Mouse (Mus musculus) G1E (cell line): Measurements from ENCODE around the gene Krtap28-10. TPM values are rescaled to one million over a fixed set of nuclear protein-coding genes. Genes with fewer than 3 reads are reported as not detected.

Experiments used
- ATAC-seq: 2 replicates; pipeline ENCODE4 v1.8.0; 2016; ENCODE audit warnings: mild to moderate bottlenecking; ENCODE audit not compliant: insufficient number of reproducible peaks, poor library complexity, low FRiP score, severe bottlenecking; ENCODE audit errors: extremely low read depth
- DNase-seq: peaks from one replicate; pipeline ENCODE4 v3.0.0; 2012; ENCODE audit warnings: low spot score
- H3K27me3 ChIP-seq: 2 replicates; pipeline ENCODE4 v1.6.1; 2012; ENCODE audit warnings: mild to moderate bottlenecking, low read length, inconsistent platforms; ENCODE audit not compliant: insufficient read depth
- H3K36me3 ChIP-seq: replicated peaks from 2 replicates; pipeline ENCODE3; 2012; ENCODE audit warnings: mild to moderate bottlenecking, inconsistent platforms
- H3K4me1 ChIP-seq: 2 replicates; pipeline ENCODE4 v1.6.1; 2012; ENCODE audit warnings: low read depth, low read length, inconsistent platforms, mixed read lengths; ENCODE audit not compliant: insufficient read depth
- H3K4me3 ChIP-seq: 2 replicates; pipeline ENCODE4 v1.5.1; 2012; ENCODE audit warnings: low read depth, mild to moderate bottlenecking, inconsistent platforms, low read length, moderate library complexity, mixed read lengths
- H3K9me3 ChIP-seq: replicated peaks from 2 replicates; pipeline ENCODE4 v1.6.1; 2012; ENCODE audit warnings: inconsistent platforms
- CTCF ChIP-seq: IDR thresholded peaks from 2 replicates; pipeline ENCODE4 v1.5.1; 2012; ENCODE audit warnings: low read depth, low read length, inconsistent platforms, mixed read lengths
- GATA1 ChIP-seq: IDR thresholded peaks from 2 replicates; pipeline ENCODE4 v1.6.1; 2012; ENCODE audit warnings: borderline replicate concordance, low read length, inconsistent platforms, mixed read lengths
- GATA2 ChIP-seq: IDR thresholded peaks from 2 replicates; pipeline ENCODE4 v1.6.1; 2012; ENCODE audit warnings: low read depth, low read length, inconsistent platforms, borderline replicate concordance
- POLR2AphosphoS5 ChIP-seq: IDR thresholded peaks from 2 replicates; pipeline ENCODE4 v1.6.1; 2012; ENCODE audit warnings: low read depth, low read length, inconsistent platforms; ENCODE audit not compliant: insufficient replicate concordance
- TAL1 ChIP-seq: conservative IDR thresholded peaks from 2 replicates; pipeline ENCODE4 v1.6.1; 2012; ENCODE audit warnings: low read depth, low read length, inconsistent platforms, mixed read lengths
- polyA plus RNA-seq: library from polyadenylated mRNA; stranded (reverse); fragments of >175 nt; gene quantifications from 2 replicates; pipeline ENCODE4 v1.2.3, GENCODE M21; 2012
- total RNA-seq, 2 experiments: library from RNA; stranded (forward) in 1 of 2; stranded (reverse) in 1 of 2; fragments of 200-1000 nt in 1 of 2; fragments of >200 nt in 1 of 2; fragmentation: Nextera tagmentation in 1 of 2; gene quantifications; 2 replicates each; pipeline ENCODE4 v1.2.3; 2014 to 2017

The Krtap28-10 gene
- total and polyA plus RNA-seq, 3 experiments = not detected

DNA sequence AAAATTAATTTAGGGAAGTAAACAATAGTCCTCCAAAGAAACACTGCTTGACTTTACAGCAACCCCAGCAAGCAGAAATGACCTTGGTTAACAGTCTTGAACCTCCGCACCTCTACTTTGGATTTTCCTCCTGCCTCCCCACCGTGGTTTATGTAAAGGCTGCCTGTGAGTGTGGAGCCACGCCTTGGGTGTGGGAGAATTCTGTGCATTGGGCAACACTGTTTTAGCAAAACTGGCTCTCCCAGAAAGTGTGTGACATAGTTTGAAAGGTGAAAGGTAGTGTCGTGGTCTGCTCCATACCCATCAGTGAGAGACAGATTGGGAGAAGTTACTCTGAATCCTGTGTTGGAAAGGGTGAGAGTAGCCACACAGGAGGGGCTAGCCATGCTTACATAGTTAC, 3.2 kb downstream of the Krtap28-10 start:
- no peak overlapping the region for H3K4me3 ChIP-seq
- ATAC-seq (no peak), DNase-seq (no peak)
- H3K9me3 ChIP-seq = no peaks in the 10 kb centered on the region
- H3K27me3 ChIP-seq = peaks cover 6% of the 10 kb centered on the region; the same call in 1 of the 2 replicates
- TF ChIP-seq CTCF (no peak), GATA1 (no peak)
- no peaks in the 10 kb centered on the region for H3K36me3 ChIP-seq
- no peaks in the 10 kb centered on the region for H3K4me1 ChIP-seq

DNA sequence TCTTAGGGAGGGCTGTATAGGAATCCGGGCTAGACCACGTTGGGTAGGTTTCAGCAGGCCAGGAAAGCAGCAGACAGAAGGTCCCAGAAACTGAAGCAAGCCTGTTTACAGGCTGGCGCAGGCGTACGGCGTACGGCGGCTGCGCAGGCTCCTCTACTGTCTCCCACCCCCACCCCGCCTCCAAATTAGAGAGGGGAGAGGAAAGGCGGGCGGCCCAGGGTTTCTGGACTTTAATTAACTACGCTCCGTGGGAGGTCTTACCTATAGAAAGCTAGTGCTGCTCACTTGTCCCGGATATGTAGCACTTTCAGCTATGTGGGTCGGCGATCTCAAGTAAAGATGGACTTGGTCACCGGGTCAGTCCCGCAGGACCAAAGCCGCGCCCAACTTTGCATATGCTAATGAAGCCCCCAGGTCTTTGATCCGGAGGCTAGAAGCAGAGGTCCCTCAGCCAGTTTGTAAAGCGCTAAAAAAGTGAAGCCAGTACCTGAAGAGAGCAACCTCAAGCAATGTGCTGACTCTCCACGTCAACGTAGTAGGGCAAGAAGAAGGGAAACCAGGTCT, 4.1 kb downstream of the Krtap28-10 start, which contains the start of gene Slc19a3:
TSS of gene Slc19a3 (minus strand) at position 340 of the 564 bp plus-strand sequence.
- TF ChIP-seq GATA2 = no peak
- no peak for TF ChIP-seq TAL1
- H3K9me3 ChIP-seq = no peaks in the 10 kb centered on the region
- DNase-seq (no peak), ATAC-seq (no peak)
- H3K27me3 ChIP-seq = peaks cover 6% of the 10 kb centered on the region; the same call in 1 of the 2 replicates
- no peak within 1 kb of the TSS for H3K4me3 ChIP-seq
- no peaks in the 10 kb centered on the region for H3K36me3 ChIP-seq
- no peaks in the 10 kb centered on the region for H3K4me1 ChIP-seq

- Histone ChIP-seq H3K4me3 (no peak overlapping the region), H3K9me3 (no peaks in the 10 kb centered on the region), H3K4me1 (no peaks in the 10 kb centered on the region), H3K36me3 (no peaks in the 10 kb centered on the region), H3K27me3 (peaks cover 4% of the 10 kb centered on the region; the same call in 1 of the 2 replicates)
- DNase-seq = no peak
- TF ChIP-seq POLR2AphosphoS5 (no peak), GATA2 (no peak)
- ATAC-seq = no peak
Measured at GRCm38 (mm10) chr1:83036892-83037667, 5.2 kb downstream of the Krtap28-10 start.

- no peak for DNase-seq
- ATAC-seq = no peak
- Histone ChIP-seq H3K4me3 (no peak overlapping the region), H3K27me3 (peaks cover 7% of the 10 kb centered on the region), H3K4me1 (no peaks in the 10 kb centered on the region), H3K9me3 (no peaks in the 10 kb centered on the region), H3K36me3 (no peaks in the 10 kb centered on the region)
- TF ChIP-seq CTCF (no peak), GATA2 (no peak), TAL1 (no peak), GATA1 (no peak), POLR2AphosphoS5 (no peak)
Measured at GRCm38 (mm10) chr1:83034509-83034908, 7.8 kb downstream of the Krtap28-10 start.

- no peak overlapping the region for H3K4me3 ChIP-seq
- DNase-seq = no peak
- no peaks in the 10 kb centered on the region for H3K9me3 ChIP-seq
- H3K4me1 ChIP-seq = no peaks in the 10 kb centered on the region
- no peaks in the 10 kb centered on the region for H3K36me3 ChIP-seq
- TF ChIP-seq POLR2AphosphoS5 = no peak
- TF ChIP-seq GATA2 = no peak
- no peak for TF ChIP-seq GATA1
- no peak for TF ChIP-seq TAL1
- no peak for TF ChIP-seq CTCF
- no peak for ATAC-seq
- H3K27me3 ChIP-seq = peaks cover 7% of the 10 kb centered on the region
Measured at GRCm38 (mm10) chr1:83032508-83032907, 9.8 kb downstream of the Krtap28-10 start.

DNA sequence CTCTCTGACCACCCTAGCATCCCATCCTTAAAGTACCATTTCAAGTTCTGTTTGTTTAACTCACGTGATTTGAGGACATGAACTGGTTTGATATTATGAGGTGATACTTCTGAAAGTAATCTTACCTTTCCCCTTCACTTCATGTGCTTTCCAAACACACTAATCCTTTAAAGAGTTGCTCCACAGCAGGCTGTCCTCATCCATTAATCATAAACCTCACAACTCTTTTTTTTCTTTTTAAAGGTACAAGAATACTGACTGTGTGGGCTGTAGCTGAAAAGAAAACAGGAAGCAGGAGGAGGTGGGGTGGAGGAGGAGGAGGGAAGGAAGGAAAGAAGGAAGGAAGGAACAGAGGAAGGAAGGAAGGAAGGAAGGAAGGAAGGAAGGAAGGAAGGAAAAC, 10.3 kb downstream of the Krtap28-10 start:
- H3K36me3 ChIP-seq = no peaks in the 10 kb centered on the region
- no peak overlapping the region for H3K4me3 ChIP-seq
- no peak for ATAC-seq
- no peaks in the 10 kb centered on the region for H3K4me1 ChIP-seq
- H3K9me3 ChIP-seq = no peaks in the 10 kb centered on the region
- no peak for DNase-seq
- peaks cover 7% of the 10 kb centered on the region for H3K27me3 ChIP-seq
- TF ChIP-seq TAL1 (no peak), GATA1 (no peak), POLR2AphosphoS5 (no peak), CTCF (no peak), GATA2 (no peak)
